Mouse (Mus musculus) erythroblast, embryonic 14.5 days (primary cell): ENCODE results near the gene Vmn1r217. TPM values are rescaled to one million over a fixed set of nuclear protein-coding genes. Genes with fewer than 3 reads are reported as not detected.

Experiments
- H3K27me3 ChIP-seq: 2 replicates; pipeline ENCODE4 v1.6.1; 2012; ENCODE audit warnings: inconsistent platforms; ENCODE audit not compliant: control insufficient read depth
- H3K36me3 ChIP-seq: 2 replicates; pipeline ENCODE4 v1.6.1; 2012; ENCODE audit warnings: mild to moderate bottlenecking, inconsistent platforms; ENCODE audit not compliant: control insufficient read depth
- H3K4me1 ChIP-seq: 2 replicates; pipeline ENCODE4 v1.6.1; 2012; ENCODE audit warnings: inconsistent platforms; ENCODE audit not compliant: control insufficient read depth
- H3K4me3 ChIP-seq: replicated peaks from 2 replicates; pipeline ENCODE3; 2012; ENCODE audit warnings: moderate library complexity, mild to moderate bottlenecking, inconsistent platforms
- H3K9me3 ChIP-seq: 2 replicates; pipeline ENCODE4 v1.6.1; 2012; ENCODE audit warnings: low read length, inconsistent platforms, mixed read lengths; ENCODE audit not compliant: control insufficient read depth
- GATA1 ChIP-seq: IDR thresholded peaks from 2 replicates; pipeline ENCODE4 v1.6.1; 2012; ENCODE audit warnings: low read length, inconsistent platforms, mixed read lengths
- TAL1 ChIP-seq: IDR thresholded peaks from 3 replicates; pipeline ENCODE4 v1.6.1; 2012; ENCODE audit warnings: low read length, inconsistent platforms, mixed read lengths
- polyA plus RNA-seq: library from polyadenylated mRNA; stranded (reverse); fragments of >175 nt; gene quantifications from 2 replicates; pipeline ENCODE4 v1.2.3, GENCODE M21; 2012

Gene Vmn1r217
- polyA plus RNA-seq, 1 experiment: not detected

- peaks cover 2% of the 10 kb centered on the region; the same call in 1 of the 2 replicates for H3K9me3 ChIP-seq
- TF ChIP-seq GATA1: no peak
- no peak for TF ChIP-seq TAL1
- H3K4me3 ChIP-seq: no peak within 1 kb of the TSS
- no peaks in the 10 kb centered on the region for H3K4me1 ChIP-seq
- H3K36me3 ChIP-seq: no peaks in the 10 kb centered on the region
- H3K27me3 ChIP-seq: no peaks in the 10 kb centered on the region
These were observed 50.3 kb downstream of the Vmn1r217 start, which contains the start of gene Vmn1r215 for GRCm38 (mm10) chr13:23067725-23068124. Vmn1r215 (plus strand) TSS chr13:23068025.

- Histone ChIP-seq H3K4me1 (no peaks in the 10 kb centered on the region), H3K9me3 (no peaks in the 10 kb centered on the region), H3K27me3 (no peaks in the 10 kb centered on the region), H3K36me3 (no peaks in the 10 kb centered on the region), H3K4me3 (no peak overlapping the region)
- no peak for TF ChIP-seq GATA1
- no peak for TF ChIP-seq TAL1
These were observed 60.2 kb downstream of the Vmn1r217 start for GRCm38 (mm10) chr13:23057778-23058177.

Other genes starting within 250 kb of the Vmn1r217 start
- gene Vmn1r212, start 234.0 kb downstream of the Vmn1r217 start, polyA plus RNA-seq: not detected in 2 replicates
- not detected in 2 replicates for gene Vmn1r213, start 110.6 kb downstream of the Vmn1r217 start, polyA plus RNA-seq
- gene Vmn1r214, start 87.8 kb downstream of the Vmn1r217 start, polyA plus RNA-seq: not detected in 2 replicates
- not detected in 2 replicates for gene Vmn1r215, start 50.2 kb downstream of the Vmn1r217 start, polyA plus RNA-seq
- gene Vmn1r218, start 14.9 kb upstream of the Vmn1r217 start, polyA plus RNA-seq: not detected in 2 replicates
- gene Vmn1r219, start 41.1 kb upstream of the Vmn1r217 start, polyA plus RNA-seq: not detected in 2 replicates
- not detected in 2 replicates for gene Vmn1r220, start 69.7 kb upstream of the Vmn1r217 start, polyA plus RNA-seq
- not detected in 2 replicates for gene Vmn1r221, start 95.9 kb upstream of the Vmn1r217 start, polyA plus RNA-seq
- gene Vmn1r222, start 117.7 kb upstream of the Vmn1r217 start, polyA plus RNA-seq: not detected in 2 replicates
- not detected in 2 replicates for gene Vmn1r223, start 128.9 kb upstream of the Vmn1r217 start, polyA plus RNA-seq